Mouse (Mus musculus): ENCODE results near the gene Gpr19.

DNA sequence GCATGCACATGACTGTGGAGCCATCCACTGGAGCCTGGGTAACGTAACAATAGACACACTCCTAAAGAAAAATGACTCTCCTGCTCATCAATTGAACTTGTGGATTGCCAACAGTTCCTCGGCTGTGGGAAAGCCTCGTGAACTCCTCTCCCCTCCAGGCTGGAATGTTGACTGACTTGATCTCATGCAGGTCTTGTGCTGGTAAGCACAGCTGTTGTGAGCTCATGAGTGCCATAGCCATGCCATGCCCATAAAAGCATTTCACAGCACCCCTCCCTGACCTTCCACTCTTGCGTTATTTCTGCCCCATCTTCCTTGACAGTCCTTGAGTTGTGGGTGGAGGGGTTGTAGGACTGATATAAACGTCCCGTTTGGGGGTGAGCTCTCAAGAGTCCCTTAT lies 78.0 kb downstream of the Gpr19 start:
- TF ChIP-seq CTCF (IDR thresholded peaks at IDR 0.05; ENCODE audit: extremely low read depth, insufficient read length, insufficient replicate concordance, low read depth, low read length), result no peak
- no peak for TF ChIP-seq POLR2A (IDR thresholded peaks at IDR 0.05; ENCODE audit: low read depth, low read length)

Data from small intestine, adult 2 months (tissue).